Mouse (Mus musculus) thymus, adult 2 months (tissue): ENCODE measurements around the gene Armc5. TPM values are rescaled to one million over a fixed set of nuclear protein-coding genes. Genes with fewer than 3 reads are reported as not detected.

Source experiments
- DNase-seq: peaks from one replicate; pipeline ENCODE4 v3.0.0; 2021
- H3K27ac ChIP-seq: fragments of 200-500 bp; 2 replicates; pipeline ENCODE4 v1.5.1; 2012; ENCODE audit warnings: low read length, control low read depth; ENCODE audit not compliant: control insufficient read depth, insufficient read depth
- H3K27me3 ChIP-seq: fragments of 200-500 bp; 2 replicates; pipeline ENCODE4 v1.6.1; 2012; ENCODE audit warnings: mild to moderate bottlenecking, low read length, moderate library complexity, mixed read lengths; ENCODE audit not compliant: control insufficient read depth, insufficient read depth
- H3K36me3 ChIP-seq: fragments of 200-500 bp; 2 replicates; pipeline ENCODE4 v1.6.1; 2012; ENCODE audit warnings: mild to moderate bottlenecking, low read length, moderate library complexity; ENCODE audit not compliant: control insufficient read depth, insufficient read depth
- H3K4me1 ChIP-seq: fragments of 200-500 bp; replicated peaks from 2 replicates; pipeline ENCODE4 v1.6.1; 2012; ENCODE audit warnings: low read length; ENCODE audit not compliant: control insufficient read depth, insufficient read depth
- H3K4me3 ChIP-seq: fragments of 200-500 bp; 2 replicates; pipeline ENCODE4 v1.5.1; 2012; ENCODE audit warnings: mild to moderate bottlenecking, low read length, control low read depth, moderate library complexity; ENCODE audit not compliant: control insufficient read depth, insufficient read depth
- CTCF ChIP-seq: fragments of 200-500 bp; IDR thresholded peaks from 2 replicates; pipeline ENCODE4 v1.5.1; 2012; ENCODE audit warnings: mild to moderate bottlenecking, control low read depth, low read length, moderate library complexity, borderline replicate concordance; ENCODE audit not compliant: control insufficient read depth, poor library complexity, insufficient read depth; ENCODE audit errors: extremely low read depth
- POLR2A ChIP-seq: fragments of 200-500 bp; IDR thresholded peaks from 2 replicates; pipeline ENCODE4 v1.6.1; 2012; ENCODE audit warnings: mild to moderate bottlenecking, low read length, control low read depth, moderate library complexity; ENCODE audit not compliant: control insufficient read depth, poor library complexity, insufficient read depth; ENCODE audit errors: extremely low read depth
- WGBS: fragments of 180-500 bp; shearing (Covaris S2); methylation state at CpG from one replicate; pipeline ENCODE4 v1.1.7; 2018; 5-methylcytosine and 5-hydroxymethylcytosine counted together
- polyA plus RNA-seq: library from polyadenylated mRNA; depleted of rRNA; stranded (reverse); fragments of >200 nt; gene quantifications from 2 replicates; pipeline ENCODE4 v1.2.3, GENCODE M21; 2012; rRNA removed

Gene Armc5
- polyA plus RNA-seq, result 68.6 and 85.1 TPM in 2 replicates

DNA sequence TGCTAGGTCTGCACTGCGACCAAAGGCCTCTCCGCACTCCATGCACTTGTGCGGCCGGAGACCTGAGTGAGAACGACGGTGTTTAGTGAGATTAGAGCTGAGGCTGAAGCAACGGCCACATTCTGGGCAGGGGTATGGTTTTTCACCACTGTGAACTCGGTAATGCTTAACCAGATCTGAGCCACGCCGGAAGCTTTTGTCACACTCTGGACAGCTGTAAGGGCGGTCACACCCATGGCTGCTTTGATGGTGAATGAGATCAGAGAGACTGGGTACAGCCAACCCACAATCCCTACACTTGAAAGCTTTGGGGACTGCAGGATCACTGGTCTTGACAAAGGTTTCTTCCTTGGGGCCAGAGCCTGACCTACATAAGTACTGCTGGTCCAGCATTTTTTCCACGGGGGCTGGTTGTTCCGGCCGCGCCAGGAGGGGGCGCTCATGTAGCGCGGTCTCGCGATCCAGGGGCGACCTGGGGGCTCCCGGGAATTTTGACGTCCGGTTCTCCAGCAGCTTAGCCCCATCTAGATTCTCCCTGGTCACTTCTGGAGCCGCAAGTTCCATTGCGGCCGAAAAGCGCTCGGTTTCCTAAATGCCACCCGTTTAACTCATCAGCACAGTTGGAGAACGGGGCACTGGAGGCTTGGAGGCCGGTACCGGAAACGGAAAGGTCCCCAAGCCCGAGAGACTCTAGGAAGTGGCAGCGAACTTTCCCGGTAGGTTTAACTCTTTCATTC lies at the start of gene Armc5:
Gene Armc5 (plus strand): TSS at position 487 of the 737 bp plus-strand sequence.
- H3K4me1 ChIP-seq, result peaks cover 9% of the 10 kb centered on the region
- peaks cover 15% of the 10 kb centered on the region for H3K36me3 ChIP-seq
- H3K27ac ChIP-seq, result peak within 1 kb of the TSS; percentile 93
- 23% methylated on average over 37 of the region's 37 CpGs for WGBS
- peak; percentile 81 for DNase-seq
- H3K27me3 ChIP-seq, result no peaks in the 10 kb centered on the region
- TF ChIP-seq CTCF (peak; percentile 99), POLR2A (no peak)
- peak within 1 kb of the TSS; percentile 88 for H3K4me3 ChIP-seq

GRCm38 (mm10) chr7:128201607-128202006 lies 35.5 kb upstream of the Armc5 start:
- no peaks in the 10 kb centered on the region for H3K27me3 ChIP-seq
- 95% methylated on average over 9 of the region's 9 CpGs for WGBS

GRCm38 (mm10) chr7:128203071-128203470 lies 34.1 kb upstream of the Armc5 start:
- Histone ChIP-seq H3K27ac (no peak overlapping the region), H3K36me3 (no peaks in the 10 kb centered on the region), H3K4me3 (no peak overlapping the region), H3K4me1 (peaks cover 8% of the 10 kb centered on the region; the same call in 1 of the 2 replicates), H3K27me3 (no peaks in the 10 kb centered on the region)
- WGBS, result 96% methylated on average over 9 of the region's 9 CpGs
- DNase-seq, result no peak
- TF ChIP-seq CTCF, result no peak
- TF ChIP-seq POLR2A, result no peak

More at GRCm38 (mm10) chr7:128201607-128202006, 35.5 kb upstream of the Armc5 start:
- Histone ChIP-seq H3K4me3 (no peak overlapping the region), H3K36me3 (no peaks in the 10 kb centered on the region), H3K4me1 (peaks cover 8% of the 10 kb centered on the region; the same call in 1 of the 2 replicates), H3K27ac (no peak overlapping the region)
- DNase-seq, result no peak
- TF ChIP-seq CTCF (no peak), POLR2A (no peak)

DNA sequence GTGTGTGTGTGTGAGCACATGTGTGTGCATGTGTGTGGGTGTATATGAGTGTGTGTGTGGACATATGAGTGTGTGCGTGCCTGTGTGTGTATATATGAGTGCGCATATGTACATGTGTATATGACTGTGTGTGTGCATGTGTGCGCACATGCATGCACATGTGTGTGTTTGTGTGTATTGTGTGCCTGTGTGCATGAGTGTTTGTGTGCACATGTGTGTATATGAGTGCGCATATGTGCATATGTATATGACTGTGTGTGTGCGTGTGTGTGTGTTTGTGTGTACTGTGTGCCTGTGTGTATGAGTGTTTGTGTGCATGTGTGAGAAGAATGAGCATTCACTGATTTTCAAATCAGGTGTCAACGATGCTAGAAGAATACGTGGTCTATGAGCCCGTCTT lies 33.0 kb upstream of the Armc5 start:
- WGBS, result 86% methylated on average over 8 of the region's 8 CpGs
- H3K27ac ChIP-seq, result no peak overlapping the region
- no peak for TF ChIP-seq POLR2A

GRCm38 (mm10) chr7:128205695-128206094 lies 31.4 kb upstream of the Armc5 start:
- TF ChIP-seq POLR2A (no peak), CTCF (no peak)
- no peak for DNase-seq
- Histone ChIP-seq H3K4me3 (no peak overlapping the region), H3K27me3 (no peaks in the 10 kb centered on the region), H3K27ac (no peak overlapping the region), H3K4me1 (peaks cover 8% of the 10 kb centered on the region; the same call in 1 of the 2 replicates), H3K36me3 (no peaks in the 10 kb centered on the region)
- 96% methylated on average over 18 of the region's 18 CpGs for WGBS

More for the DNA sequence above, 33.0 kb upstream of the Armc5 start:
- H3K4me3 ChIP-seq, result no peak overlapping the region
- DNase-seq, result no peak
- no peaks in the 10 kb centered on the region for H3K27me3 ChIP-seq
- no peaks in the 10 kb centered on the region for H3K36me3 ChIP-seq
- peaks cover 8% of the 10 kb centered on the region; the same call in 1 of the 2 replicates for H3K4me1 ChIP-seq

GRCm38 (mm10) chr7:128206152-128206551 lies 31.0 kb upstream of the Armc5 start, which contains the start of gene Cox6a2:
Cox6a2 (minus strand) TSS chr7:128206387.
- Histone ChIP-seq H3K4me3 (no peak within 1 kb of the TSS), H3K4me1 (peaks cover 8% of the 10 kb centered on the region; the same call in 1 of the 2 replicates), H3K27ac (no peak within 1 kb of the TSS), H3K36me3 (no peaks in the 10 kb centered on the region), H3K27me3 (no peaks in the 10 kb centered on the region)
- WGBS, result 82% methylated on average over 6 of the region's 6 CpGs
- TF ChIP-seq POLR2A (no peak), CTCF (no peak)
- no peak for DNase-seq

GRCm38 (mm10) chr7:128208187-128208586 lies 29.0 kb upstream of the Armc5 start:
- WGBS, result 17% methylated on average over 4 of the region's 4 CpGs
- Histone ChIP-seq H3K4me1 (peaks cover 8% of the 10 kb centered on the region; the same call in 1 of the 2 replicates), H3K27ac (no peak overlapping the region), H3K27me3 (no peaks in the 10 kb centered on the region), H3K4me3 (no peak overlapping the region), H3K36me3 (no peaks in the 10 kb centered on the region)
- TF ChIP-seq POLR2A (no peak), CTCF (no peak)
- peak; percentile 63 for DNase-seq
